Mouse (Mus musculus) T-cell, adult 66 days (primary cell): Measurements from ENCODE around the gene Vwa5b1. TPM values are rescaled to one million over a fixed set of nuclear protein-coding genes. Genes with fewer than 3 reads are reported as not detected.

Experiments used
- total RNA-seq, 2 experiments: library from RNA; stranded (reverse); gene quantifications; 3 replicates in 1 of 2; 4 replicates in 1 of 2; pipeline ENCODE4 v1.2.4; 2023

Vwa5b1 gene
- total RNA-seq = not detected

DNA sequence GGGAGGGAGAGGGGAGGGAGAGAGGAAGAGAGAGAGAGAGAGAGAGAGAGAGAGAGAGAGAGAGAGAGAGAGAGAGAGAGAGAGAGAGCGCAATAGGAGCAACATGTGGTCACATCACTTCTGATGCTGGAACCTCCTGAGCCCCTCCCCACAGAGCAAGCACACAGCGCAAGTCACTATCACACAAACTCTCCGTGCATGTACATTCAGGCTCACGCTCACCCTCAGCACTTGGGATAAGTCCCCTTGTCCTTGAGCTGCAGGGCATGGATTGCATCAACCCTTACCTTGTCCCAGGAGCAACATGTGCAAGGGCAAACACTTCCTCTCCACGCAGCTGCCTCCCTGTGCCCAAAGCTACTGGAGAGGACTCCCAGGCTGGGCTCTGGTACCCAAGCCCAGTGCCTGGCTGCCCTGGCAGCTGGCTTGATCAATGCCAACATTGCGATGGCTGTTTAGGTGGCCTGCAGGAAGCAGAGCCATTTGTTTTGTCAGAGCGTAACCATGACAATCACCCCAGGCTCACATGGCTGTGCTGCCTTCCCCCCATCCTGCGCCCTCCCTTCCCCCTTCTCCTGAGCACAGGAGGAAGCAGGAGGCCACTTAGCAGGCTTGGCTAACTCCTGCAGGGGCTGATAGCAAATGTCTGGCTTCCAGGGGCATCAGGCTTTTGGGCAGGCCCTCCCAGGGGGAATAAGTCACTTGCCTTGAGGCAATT, at the start of gene Vwa5b1:
Vwa5b1 (minus strand) TSS at position 457 of the 718 bp plus-strand sequence.

Other genes with a start within 250 kb of the Vwa5b1 start
- not detected for gene Fam43b, start 239.4 kb downstream of the Vwa5b1 start, total RNA-seq
- 10 to 100 TPM; 36.1 to 38.8 TPM for gene Mul1, start 201.2 kb downstream of the Vwa5b1 start, total RNA-seq
- 1 to 10 TPM; 1.8 to 1.9 TPM for gene Camk2n1, start 181.6 kb downstream of the Vwa5b1 start, total RNA-seq
- gene Pla2g2c, start 88.9 kb upstream of the Vwa5b1 start, total RNA-seq = not detected
- under 1 TPM; 0.20 to 0.24 TPM for gene Ubxn10, start 101.3 kb upstream of the Vwa5b1 start, total RNA-seq
- not detected for gene Pla2g2f, start 121.7 kb upstream of the Vwa5b1 start, total RNA-seq
- 1 to 10 TPM in 1 of 2 experiments, under 1 TPM in 1; 0.65 to 1.3 TPM for gene Pla2g2d, start 139.9 kb upstream of the Vwa5b1 start, total RNA-seq
- gene Pla2g5, start 227.6 kb upstream of the Vwa5b1 start, total RNA-seq = not detected
- not detected for gene Gm13030, start 238.1 kb upstream of the Vwa5b1 start, total RNA-seq
- not detected for gene Pla2g2e, start 242.1 kb upstream of the Vwa5b1 start, total RNA-seq